In genomic region chr12:69496341-69496904, GRCm38 (mm10) we compare ENCODE assay signal across 12 mouse cellular contexts.
DNase-seq lines count a peak whose midpoint lies in the region; ATAC-seq and TF ChIP-seq lines count a peak whose summit lies in the region.
"Had no signal": no experiment of that assay in that cellular context is flagged by ENCODE, and none has a peak within 500 bp of the region (broad histone marks: within the 10 kb centered on the region; RNA-seq: fewer than 3 reads in every experiment).

No protein-coding gene starts in this region.

- H3K27ac ChIP-seq in heart, embryonic 13.5 days (replicated peaks), result peak overlapping the region; percentile 61
- H3K27ac ChIP-seq in heart, embryonic 10.5 days, result no peak overlapping the region
- H3K27ac ChIP-seq in limb, embryonic 14.5 days (replicated peaks; ENCODE audit: low read depth, low read length), result 0 out of 2 replicates have a peak overlapping the region, but pooled peaks have one; percentile 70
- no peak overlapping the region for H3K27ac ChIP-seq in limb, embryonic 10.5 days
- peak overlapping the region; percentile 44 for H3K27ac ChIP-seq in embryonic fibroblast, embryonic 13.5 days (ENCODE audit: insufficient read depth, low read length)
- H3K27ac ChIP-seq in intestine, embryonic 16.5 days (ENCODE audit: low read length), result peak overlapping the region; percentile 23
- H3K27ac ChIP-seq: forebrain, embryonic 10.5 days; midbrain, embryonic 12.5 days had no signal

- no peak for DNase-seq in heart, embryonic 10.5 days (ENCODE audit: low spot score)
- DNase-seq in limb, embryonic 14.5 days (ENCODE audit: low spot score), result no peak
- no peak for DNase-seq in limb, embryonic 10.5 days (ENCODE audit: low spot score)
- DNase-seq in embryo, embryonic 10 days (ENCODE audit: low spot score), result no peak
- DNase-seq in spleen, postnatal 10 days (ENCODE audit: low spot score in 2 of 2), result no peak
- DNase-seq: kidney, adult 9 months; thymus, postnatal 36 days had no signal

- H3K4me2 ChIP-seq in heart, embryonic 13.5 days, result no peak overlapping the region
- H3K4me2 ChIP-seq in limb, embryonic 14.5 days (replicated peaks; ENCODE audit: low read depth, low read length, severe bottlenecking), result no peak overlapping the region
- H3K4me2 ChIP-seq in intestine, embryonic 16.5 days (ENCODE audit: low read depth, low read length), result no peak overlapping the region
- H3K4me2 ChIP-seq: midbrain, embryonic 12.5 days had no signal

- no peak for ATAC-seq in heart, embryonic 13.5 days (ENCODE audit: extremely low read depth, insufficient number of reproducible peaks, low FRiP score, low TSS enrichment)
- ATAC-seq in limb, embryonic 14.5 days (ENCODE audit: low FRiP score, low read depth), result no peak
- ATAC-seq in intestine, embryonic 16.5 days, result peak; percentile 31; the same call in 1 of the 2 replicates

- TF ChIP-seq POLR2A in limb, embryonic 14.5 days (IDR thresholded peaks at IDR 0.05; ENCODE audit: borderline replicate concordance, extremely low read depth, insufficient read depth, insufficient read length), result no peak
- TF ChIP-seq POLR2A in embryonic fibroblast, embryonic 13.5 days (IDR thresholded peaks at IDR 0.05; ENCODE audit: low read depth, low read length), result no peak

- H3K36me3 ChIP-seq in heart, embryonic 13.5 days, result no peaks in the 10 kb centered on the region
- no peaks in the 10 kb centered on the region for H3K36me3 ChIP-seq in heart, embryonic 10.5 days
- H3K36me3 ChIP-seq in limb, embryonic 14.5 days (ENCODE audit: control insufficient read depth, insufficient read depth, low read length), result no peaks in the 10 kb centered on the region
- H3K36me3 ChIP-seq in limb, embryonic 10.5 days, result no peaks in the 10 kb centered on the region
- no peaks in the 10 kb centered on the region for H3K36me3 ChIP-seq in intestine, embryonic 16.5 days (ENCODE audit: control insufficient read depth, insufficient read depth, low read length)
- H3K36me3 ChIP-seq: forebrain, embryonic 10.5 days; midbrain, embryonic 12.5 days had no signal

- H3K27me3 ChIP-seq in heart, embryonic 13.5 days (replicated peaks), result no peaks in the 10 kb centered on the region
- H3K27me3 ChIP-seq in heart, embryonic 10.5 days (ENCODE audit: insufficient read depth, poor library complexity, severe bottlenecking), result no peaks in the 10 kb centered on the region; the same call in none of the 2 replicates
- no peaks in the 10 kb centered on the region for H3K27me3 ChIP-seq in limb, embryonic 14.5 days (ENCODE audit: control insufficient read depth, insufficient read depth, low read length)
- no peaks in the 10 kb centered on the region for H3K27me3 ChIP-seq in limb, embryonic 10.5 days (ENCODE audit: low read depth, poor library complexity, severe bottlenecking)
- H3K27me3 ChIP-seq in intestine, embryonic 16.5 days (replicated peaks; ENCODE audit: control insufficient read depth, insufficient read depth, low read length), result no peaks in the 10 kb centered on the region
- H3K27me3 ChIP-seq: midbrain, embryonic 12.5 days had no signal

- peaks cover 53% of the 10 kb centered on the region for H3K4me1 ChIP-seq in heart, embryonic 13.5 days
- H3K4me1 ChIP-seq in heart, embryonic 10.5 days, result peaks cover 14% of the 10 kb centered on the region; the same call in 1 of the 2 replicates
- peaks cover 21% of the 10 kb centered on the region for H3K4me1 ChIP-seq in limb, embryonic 14.5 days (ENCODE audit: control insufficient read depth, insufficient read depth, low read length)
- peaks cover 10% of the 10 kb centered on the region for H3K4me1 ChIP-seq in limb, embryonic 10.5 days
- H3K4me1 ChIP-seq in embryonic fibroblast, embryonic 13.5 days (ENCODE audit: control insufficient read depth, insufficient read depth, low read length), result peaks cover 20% of the 10 kb centered on the region
- peaks cover 15% of the 10 kb centered on the region for H3K4me1 ChIP-seq in intestine, embryonic 16.5 days (ENCODE audit: control insufficient read depth, insufficient read depth, low read length)

- no peak overlapping the region for H3K9ac ChIP-seq in heart, embryonic 13.5 days
- H3K9ac ChIP-seq in limb, embryonic 14.5 days (ENCODE audit: low read depth, low read length, severe bottlenecking), result no peak overlapping the region
- no peak overlapping the region for H3K9ac ChIP-seq in intestine, embryonic 16.5 days (ENCODE audit: low read depth, low read length)
- H3K9ac ChIP-seq: midbrain, embryonic 12.5 days had no signal

- 62% methylated on average over 6 of the region's 6 CpGs for WGBS in heart, embryonic 13.5 days
- WGBS in heart, embryonic 10.5 days, result 71% methylated on average over 6 of the region's 6 CpGs
- WGBS in limb, embryonic 14.5 days, result 70% methylated on average over 6 of the region's 6 CpGs
- WGBS in limb, embryonic 10.5 days, result 77% methylated on average over 6 of the region's 6 CpGs
- WGBS in intestine, embryonic 16.5 days, result 56% methylated on average over 6 of the region's 6 CpGs

- H3K4me3 ChIP-seq in heart, embryonic 13.5 days, result no peak overlapping the region
- H3K4me3 ChIP-seq in heart, embryonic 10.5 days, result no peak overlapping the region
- no peak overlapping the region for H3K4me3 ChIP-seq in limb, embryonic 14.5 days (replicated peaks; ENCODE audit: low read length)
- no peak overlapping the region for H3K4me3 ChIP-seq in limb, embryonic 10.5 days
- H3K4me3 ChIP-seq in embryonic fibroblast, embryonic 13.5 days (ENCODE audit: insufficient read depth, low read length), result no peak overlapping the region
- H3K4me3 ChIP-seq in intestine, embryonic 16.5 days (ENCODE audit: low read length), result no peak overlapping the region
- H3K4me3 ChIP-seq: forebrain, embryonic 10.5 days; midbrain, embryonic 12.5 days had no signal

- H3K9me3 ChIP-seq in heart, embryonic 13.5 days, result no peaks in the 10 kb centered on the region
- no peaks in the 10 kb centered on the region for H3K9me3 ChIP-seq in heart, embryonic 10.5 days
- no peaks in the 10 kb centered on the region for H3K9me3 ChIP-seq in limb, embryonic 14.5 days (ENCODE audit: control insufficient read depth, low read length)
- H3K9me3 ChIP-seq in limb, embryonic 10.5 days (replicated peaks), result no peaks in the 10 kb centered on the region
- H3K9me3 ChIP-seq in intestine, embryonic 16.5 days (ENCODE audit: control insufficient read depth, low read length), result no peaks in the 10 kb centered on the region
- H3K9me3 ChIP-seq: forebrain, embryonic 10.5 days; midbrain, embryonic 12.5 days had no signal

- no peak for TF ChIP-seq CTCF in embryonic fibroblast, embryonic 13.5 days (IDR thresholded peaks at IDR 0.05; ENCODE audit: borderline replicate concordance, insufficient read depth, low read length)

Comparison
In these comparisons a context has a peak if more than half of its experiments do, and no peak if none do; other contexts are left out.
1. H3K27ac ChIP-seq: peak in heart, embryonic 13.5 days (single experiment), limb, embryonic 14.5 days (single experiment), embryonic fibroblast, embryonic 13.5 days (single experiment) and intestine, embryonic 16.5 days (single experiment); none in heart, embryonic 10.5 days (single experiment) and limb, embryonic 10.5 days (single experiment).